Mouse (Mus musculus) CD4-positive helper T cell, adult 2 months (primary cell): Measurements from ENCODE around the gene Rap2c.

ENCODE experiments used
- DNase-seq: peaks from one replicate; pipeline ENCODE4 v3.0.0-alpha.2; 2012; ENCODE audit warnings: low read depth, missing footprints, low spot score

Gene Rap2c

GRCm38 (mm10) chrX:51017851-51018785, at the start of gene Rap2c:
TSS of gene Rap2c (minus strand) at chrX:51018018.
- DNase-seq: peak; percentile 85

- no peak for DNase-seq
Measured at GRCm38 (mm10) chrX:51066539-51067286, 48.9 kb upstream of the Rap2c start.

- DNase-seq: peak; percentile 36
Measured at GRCm38 (mm10) chrX:51065773-51066172, 48.0 kb upstream of the Rap2c start.

GRCm38 (mm10) chrX:51065158-51065664, 47.4 kb upstream of the Rap2c start:
- DNase-seq: peak; percentile 21

DNA sequence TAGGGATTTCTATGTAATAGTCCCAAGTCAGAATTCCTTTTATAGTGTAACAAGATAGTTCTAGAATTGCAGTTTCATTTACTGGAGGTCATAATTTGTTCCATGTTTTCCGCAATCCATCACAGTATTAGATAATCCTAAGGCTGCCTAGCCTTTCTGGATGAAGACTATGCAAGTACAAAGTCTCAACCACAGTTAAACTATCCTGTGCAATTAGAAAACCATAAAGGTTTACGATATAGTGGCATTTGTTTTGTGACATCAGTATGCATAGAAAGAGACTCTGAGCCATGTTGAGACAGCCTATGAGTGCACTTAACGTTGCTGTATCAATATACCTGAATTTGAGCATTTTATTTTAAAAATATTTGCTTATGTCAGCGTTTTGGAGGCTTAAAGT, 42.4 kb upstream of the Rap2c start:
- DNase-seq: no peak

DNA sequence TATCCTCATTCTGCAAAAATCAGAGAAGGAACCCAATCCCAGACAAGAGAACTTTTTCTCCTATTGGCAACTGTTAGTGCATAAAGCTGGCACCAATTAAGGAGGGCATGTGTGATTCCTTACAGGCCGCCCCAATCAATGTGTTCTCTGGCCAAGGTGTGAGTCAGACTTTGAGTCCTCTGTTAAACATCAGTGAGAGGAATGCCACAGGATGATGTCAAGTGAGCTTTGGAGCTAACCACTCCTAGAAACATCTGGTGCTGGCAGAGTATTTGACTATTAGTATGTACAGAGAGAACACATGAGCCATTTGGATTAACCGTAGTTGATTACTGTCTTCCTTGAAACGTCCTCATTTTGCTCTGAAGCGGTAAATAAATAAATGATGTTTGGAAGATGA, 40.9 kb upstream of the Rap2c start:
- DNase-seq: no peak

- DNase-seq: no peak
Measured at GRCm38 (mm10) chrX:51058317-51058716, 40.5 kb upstream of the Rap2c start.

DNA sequence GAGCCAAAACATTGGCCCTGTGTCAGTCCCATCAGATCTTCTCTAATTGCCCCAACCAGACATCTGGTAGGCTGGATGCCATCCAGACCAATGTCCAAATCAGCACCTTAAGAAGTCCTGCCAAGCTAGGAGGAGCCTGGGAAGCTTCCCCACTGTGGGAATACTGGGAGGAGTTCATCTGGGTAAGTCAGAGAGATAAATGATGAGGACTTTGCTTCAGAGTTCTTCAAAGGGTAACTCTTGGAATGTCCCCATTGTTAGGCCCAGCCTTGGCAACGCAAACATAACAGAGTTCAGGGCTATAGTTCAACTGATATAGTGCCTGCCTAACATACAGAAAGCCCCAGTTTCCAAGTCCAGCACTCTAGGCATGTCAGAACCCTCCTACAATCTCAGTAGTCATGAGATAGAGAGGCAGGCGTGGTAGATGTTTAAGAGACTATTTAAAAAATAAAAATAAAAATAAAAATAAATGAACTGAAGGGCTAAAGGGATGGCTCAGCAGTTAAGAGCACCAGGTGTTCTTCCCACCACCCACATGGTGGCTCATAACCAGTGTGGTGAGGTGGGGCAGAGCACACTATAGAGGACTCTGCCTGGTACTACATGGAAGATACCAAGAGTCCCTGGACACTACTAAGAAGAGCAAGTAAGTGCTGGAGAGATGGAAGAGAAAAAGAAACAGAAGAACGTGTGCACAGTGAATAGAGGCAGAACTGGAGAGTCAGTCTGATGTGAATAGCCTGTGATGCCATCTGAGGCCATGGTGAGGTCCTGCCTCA, 34.1 kb upstream of the Rap2c start:
- no peak for DNase-seq

DNA sequence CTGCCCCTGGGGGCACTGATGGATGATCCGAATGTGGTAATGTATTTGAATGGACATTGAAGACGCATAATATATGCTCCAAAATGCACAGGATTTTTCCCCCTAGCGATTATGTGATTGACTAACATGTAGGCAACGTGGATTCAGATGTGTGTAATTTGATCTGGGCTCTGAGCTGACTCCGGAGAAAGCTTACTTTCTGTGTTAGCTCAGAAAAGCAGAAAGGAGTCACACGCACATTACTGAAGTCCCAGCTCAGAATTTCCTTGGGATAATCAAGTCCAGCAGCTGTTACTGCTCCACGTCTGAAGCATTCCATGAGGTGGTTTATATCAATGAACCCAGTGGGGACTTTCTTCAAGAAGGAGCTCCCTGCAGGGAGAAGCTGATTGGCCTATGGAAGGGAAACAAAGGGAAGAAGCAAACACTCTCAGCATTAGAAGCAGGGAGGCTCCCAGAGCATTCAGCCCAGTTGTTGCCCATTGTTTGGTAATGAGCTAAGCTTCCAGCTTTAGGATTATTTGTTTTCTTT, 17.9 kb upstream of the Rap2c start:
- no peak for DNase-seq

- peak; percentile 25 for DNase-seq
Measured at GRCm38 (mm10) chrX:51019884-51020283, 2.1 kb upstream of the Rap2c start.

- peak; percentile 85 for DNase-seq
Measured at GRCm38 (mm10) chrX:51018786-51019179, 965 bp upstream of the Rap2c start.

DNA sequence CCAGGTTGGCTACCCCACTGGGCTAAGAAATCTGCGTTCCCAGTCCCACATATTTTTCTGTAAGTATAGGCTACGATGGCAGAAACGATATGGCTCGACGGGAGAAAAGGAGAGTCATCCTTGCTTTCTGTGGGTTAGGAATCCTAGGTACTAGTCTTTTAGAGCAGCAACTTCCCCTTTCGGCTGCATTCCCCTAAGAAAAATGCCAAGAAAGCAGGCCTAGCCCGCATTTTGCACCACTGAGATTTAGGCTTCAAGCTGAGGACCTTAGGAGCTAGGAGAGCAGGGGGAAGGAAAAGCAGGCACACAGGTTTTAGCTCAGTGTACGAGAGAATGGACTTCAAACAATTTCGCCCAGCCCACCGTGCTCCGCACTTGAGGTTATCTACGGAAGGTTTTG, 892 bp downstream of the Rap2c start:
- DNase-seq: peak; percentile 12

DNA sequence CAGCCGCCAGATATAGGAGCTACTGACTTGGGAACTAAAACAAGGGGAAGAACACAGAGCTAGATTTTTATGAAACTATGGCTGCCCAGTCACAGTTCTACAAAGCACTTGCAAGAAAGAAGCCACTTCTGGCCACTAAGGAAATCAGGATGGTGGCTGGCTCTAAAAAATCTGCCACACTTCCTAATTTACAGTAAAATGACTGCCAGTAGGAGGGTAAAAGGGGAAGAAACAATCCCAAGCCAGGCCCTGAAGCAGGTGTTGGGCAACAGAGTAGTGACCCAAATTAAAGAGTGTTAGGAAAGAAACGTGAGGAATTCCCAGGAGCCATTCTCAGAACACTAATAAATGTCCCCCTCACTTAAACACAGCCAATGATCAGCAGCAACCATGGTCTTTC, 5.5 kb downstream of the Rap2c start:
- no peak for DNase-seq

GRCm38 (mm10) chrX:51010323-51010722, 7.5 kb downstream of the Rap2c start:
- no peak for DNase-seq

GRCm38 (mm10) chrX:51000791-51001190, 17.0 kb downstream of the Rap2c start:
- no peak for DNase-seq

- no peak for DNase-seq
Measured at GRCm38 (mm10) chrX:50995310-50995709, 22.5 kb downstream of the Rap2c start.

GRCm38 (mm10) chrX:50991324-50991723, 26.5 kb downstream of the Rap2c start:
- no peak for DNase-seq

DNA sequence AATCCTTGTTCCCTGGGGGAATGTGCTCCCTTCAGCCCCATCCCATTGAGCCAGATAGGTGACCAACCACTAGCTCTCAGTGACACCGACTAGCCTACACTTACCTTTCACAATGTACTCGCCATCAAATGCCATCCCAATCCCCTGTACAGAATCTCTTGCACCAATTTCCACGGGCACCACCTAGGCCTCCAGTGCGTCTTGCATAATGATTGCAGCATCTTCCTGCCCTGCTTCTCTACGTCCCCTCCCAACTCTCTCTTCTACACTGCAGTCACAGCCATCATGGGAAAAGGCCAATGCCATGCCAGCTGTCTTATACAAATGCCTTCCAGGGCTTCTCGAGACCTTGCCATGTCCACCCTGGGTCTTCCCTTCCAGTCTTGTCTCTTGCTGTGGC, 27.9 kb downstream of the Rap2c start:
- DNase-seq: no peak

GRCm38 (mm10) chrX:50988581-50988980, 29.2 kb downstream of the Rap2c start:
- no peak for DNase-seq

GRCm38 (mm10) chrX:50978428-50978827, 39.4 kb downstream of the Rap2c start:
- DNase-seq: no peak

DNA sequence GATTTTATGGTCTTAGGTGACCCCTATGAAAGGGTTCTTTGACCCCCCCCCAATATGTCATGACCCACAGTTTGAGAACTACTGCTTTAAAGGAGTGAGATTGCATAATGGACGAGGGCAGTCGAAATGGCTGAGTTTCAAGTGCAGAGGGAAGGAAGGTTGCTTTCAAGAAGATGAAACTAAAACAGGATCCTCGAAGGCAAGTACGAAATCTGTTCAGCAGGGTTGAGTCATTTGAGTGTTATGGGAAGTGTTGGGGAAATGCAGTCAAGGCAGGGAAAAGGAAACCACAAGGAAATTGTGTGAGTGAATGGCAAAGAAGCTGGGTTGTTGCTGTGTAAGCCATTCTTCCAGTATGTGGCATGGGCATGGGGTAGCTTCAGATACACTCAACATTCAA, 45.7 kb downstream of the Rap2c start:
- no peak for DNase-seq
